Mouse (Mus musculus) neural tube, embryonic 10.5 days (tissue): Measurements from ENCODE around the gene Oas1d.
"Not testable (repeated sequence)": the region's sequence is repeated elsewhere in the genome, so short reads cannot be mapped to it uniquely, and the experiment has no call there.

Experiments
- DNase-seq: peaks from one replicate; pipeline ENCODE4 v3.0.0-alpha.2; 2017; ENCODE audit warnings: low spot score; ENCODE audit errors: extremely low spot score

Oas1d gene

DNA sequence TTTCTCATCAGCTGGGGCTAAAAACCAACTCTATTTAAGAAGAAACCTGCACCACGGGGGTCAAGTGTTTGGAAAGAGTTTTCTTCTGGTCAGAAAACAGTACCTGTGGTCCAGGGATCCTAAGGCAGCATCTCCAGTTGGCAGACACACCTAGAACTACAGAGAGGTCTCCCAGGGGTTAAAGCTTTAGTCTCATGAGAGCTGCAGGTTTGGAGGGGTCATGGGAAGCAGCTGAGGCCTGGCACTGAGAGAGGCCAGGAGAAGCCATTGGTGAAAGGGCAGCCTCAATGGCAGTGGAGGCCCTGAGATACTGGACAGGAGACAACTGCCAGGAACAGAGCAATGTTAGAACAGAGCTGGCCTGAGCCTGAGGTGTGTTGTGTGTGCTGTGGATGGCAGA, 13.7 kb upstream of the Oas1d start:
- DNase-seq: no peak

DNA sequence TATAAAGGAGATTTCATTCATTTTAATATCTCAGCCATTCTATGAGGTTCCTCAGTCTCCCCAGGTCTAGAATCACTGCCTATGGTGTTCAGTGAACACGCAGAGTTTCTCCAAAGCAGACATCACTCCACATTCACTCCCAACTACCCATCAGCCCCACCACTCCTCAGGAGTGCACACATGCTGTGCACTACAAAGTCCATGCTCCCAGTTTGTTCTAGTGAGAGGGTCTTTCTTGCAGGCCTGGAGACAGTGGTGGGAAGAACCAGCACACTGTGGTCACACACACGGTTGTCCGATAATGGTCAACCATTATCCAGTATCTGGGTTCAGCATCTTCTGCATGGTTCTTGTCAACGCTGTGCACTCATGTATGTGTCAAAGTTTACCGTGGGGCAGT, 12.3 kb upstream of the Oas1d start:
- no peak for DNase-seq

DNA sequence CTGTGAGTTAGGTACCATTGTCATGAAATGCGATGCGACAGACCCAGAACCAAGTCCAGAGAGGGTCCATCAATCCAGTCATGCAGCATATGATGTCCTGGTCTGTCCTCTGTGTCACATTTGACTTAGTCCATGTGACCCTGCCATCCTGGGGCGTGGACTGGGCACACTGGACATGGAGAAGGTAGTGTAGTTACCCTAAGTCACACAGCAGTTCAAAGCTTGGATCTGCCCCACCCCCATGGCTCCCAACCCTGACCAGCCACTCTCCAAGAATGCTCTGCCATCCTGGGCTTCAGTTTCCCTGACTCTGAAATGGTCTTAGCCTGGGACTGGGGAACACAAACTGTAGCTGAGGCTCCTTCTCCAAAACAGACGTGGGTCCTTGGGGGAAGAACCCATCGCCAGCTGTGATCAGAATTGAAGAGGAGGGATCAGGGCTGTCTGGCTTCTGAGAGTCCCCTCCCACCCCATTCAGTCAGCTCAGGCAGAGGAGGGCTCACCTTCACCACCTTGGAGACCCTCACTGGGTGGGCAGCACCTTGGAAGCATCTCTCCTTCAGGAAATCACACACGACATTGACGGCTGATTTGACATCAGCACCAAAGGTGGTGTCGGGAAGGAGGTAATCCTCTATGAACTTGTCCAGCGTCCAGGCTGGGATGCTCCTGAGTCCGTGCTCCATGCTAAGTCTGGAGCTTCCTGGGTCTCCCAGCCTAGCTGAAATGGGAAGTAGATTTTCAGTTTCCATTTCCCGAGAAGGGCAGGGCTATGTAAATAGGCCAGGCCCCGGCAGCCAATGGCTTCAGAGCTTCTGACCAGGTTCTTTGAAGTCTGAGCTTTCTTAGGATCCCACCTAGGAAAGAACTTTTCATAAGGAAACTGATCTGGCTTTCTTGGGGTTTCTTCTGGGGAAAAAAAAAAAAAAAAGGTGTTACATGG, 7.3 kb upstream of the Oas1d start, which contains the start of gene Oas1a:
TSS of gene Oas1a (minus strand) at position 731 of the 943 bp plus-strand sequence.
- not testable (repeated sequence) for DNase-seq

DNA sequence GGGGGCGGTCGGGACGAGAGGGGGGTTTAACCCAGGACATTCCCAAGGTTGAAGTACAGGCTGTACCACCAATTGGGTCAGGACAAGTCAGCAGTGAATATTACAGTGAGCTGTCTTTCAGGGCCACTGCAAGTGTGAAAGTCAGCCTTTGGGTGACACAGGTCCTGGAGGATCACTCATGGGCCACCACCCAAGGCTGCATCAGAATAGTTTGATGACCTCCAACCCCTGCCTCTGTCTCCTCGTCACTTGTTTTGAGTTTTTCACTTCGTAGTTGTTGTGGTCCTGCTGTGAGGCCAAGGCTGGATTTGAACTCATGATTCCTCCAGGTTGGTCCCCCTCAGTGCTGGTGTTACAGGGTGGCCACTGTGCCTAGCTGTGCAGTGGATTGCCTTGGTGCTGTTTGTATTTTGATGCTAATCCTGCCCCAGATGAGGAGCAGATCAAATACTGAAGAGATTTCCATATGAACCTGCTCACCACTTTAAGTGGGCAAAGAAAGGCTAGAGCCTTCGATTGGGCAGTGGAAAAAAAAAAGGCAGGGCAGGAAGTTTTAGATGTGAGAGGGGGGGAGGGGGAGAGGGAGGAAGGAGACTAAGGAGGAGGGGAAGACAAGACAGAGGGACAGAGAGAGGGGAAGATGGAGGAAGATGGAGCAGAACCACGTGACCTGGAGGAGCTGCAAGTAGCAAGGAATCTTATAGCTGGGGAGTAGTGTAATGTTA, 6.0 kb upstream of the Oas1d start:
- DNase-seq: no peak

DNA sequence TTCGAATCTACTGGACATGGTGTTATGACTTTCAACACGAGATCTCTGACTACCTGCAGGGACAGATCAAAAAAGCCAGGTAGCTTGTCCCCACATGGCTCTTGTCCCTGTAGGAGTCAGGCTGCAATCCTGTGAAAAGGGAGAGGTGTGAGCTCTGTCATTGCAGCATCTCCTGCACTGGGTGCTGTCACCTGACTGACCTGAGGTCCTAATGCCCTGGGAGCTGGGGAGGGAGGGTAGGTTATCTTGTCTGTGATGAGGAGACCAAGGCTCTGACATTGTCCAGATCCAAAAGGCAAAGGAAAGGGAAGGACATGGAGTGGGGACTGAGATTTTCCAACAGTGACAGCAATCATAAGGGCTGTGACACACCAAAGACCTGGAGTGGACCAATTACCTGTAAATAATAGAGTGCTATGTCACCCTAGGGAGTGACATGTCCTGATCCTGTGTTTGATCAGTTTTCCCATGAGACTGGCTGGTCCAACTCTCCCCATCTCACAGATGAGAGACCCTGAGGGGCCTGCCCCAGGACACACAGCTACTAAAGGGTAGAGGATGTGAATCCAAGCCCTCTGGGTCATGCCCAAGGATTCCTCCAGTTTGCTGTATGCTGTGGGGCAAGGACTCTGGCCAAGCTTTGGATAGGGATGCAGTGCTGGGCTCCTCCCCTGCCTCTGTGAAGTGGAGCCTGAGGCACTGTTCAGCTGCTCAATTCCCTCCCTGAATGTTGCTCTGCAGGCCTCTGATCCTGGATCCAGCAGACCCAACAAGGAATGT, 5.0 kb downstream of the Oas1d start:
- DNase-seq: not testable (repeated sequence)

DNA sequence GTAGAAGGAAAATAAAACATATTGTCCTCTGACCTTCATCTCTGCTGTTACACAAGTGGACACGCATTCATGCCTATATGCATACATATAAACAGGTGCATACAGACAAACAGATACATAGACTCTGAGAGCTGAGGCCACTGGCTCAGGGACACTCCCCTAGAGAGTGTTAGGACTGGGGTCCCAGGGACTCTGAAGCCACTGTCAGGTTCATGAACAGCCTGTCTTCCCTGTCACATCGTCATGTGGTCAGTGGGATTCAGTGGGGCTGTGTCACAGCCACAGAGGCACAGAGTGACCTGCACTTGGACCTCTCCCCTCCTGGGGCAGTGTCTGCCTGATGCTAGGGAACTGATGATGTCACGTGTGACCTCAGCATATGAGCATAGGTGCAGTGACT, 6.0 kb downstream of the Oas1d start:
- DNase-seq: no peak

DNA sequence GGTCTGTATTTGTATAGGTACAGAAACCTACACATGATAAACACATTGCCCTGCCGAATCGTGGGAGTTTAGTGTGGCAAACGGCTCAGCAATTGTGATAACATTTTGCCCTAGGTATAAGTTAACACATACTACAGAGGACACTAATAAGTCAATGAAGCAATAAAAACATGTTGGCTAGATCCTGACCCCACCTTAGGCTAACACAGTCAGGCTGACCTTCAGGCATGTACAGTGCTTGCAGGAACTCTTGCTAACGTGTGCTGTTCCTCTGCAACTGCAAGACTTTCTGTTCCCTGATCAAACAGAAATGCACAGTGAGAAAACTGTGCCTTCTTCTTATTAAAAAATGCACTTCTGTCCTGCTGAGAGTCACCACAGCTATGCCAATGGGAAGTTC, 9.6 kb downstream of the Oas1d start:
- DNase-seq: no peak

DNA sequence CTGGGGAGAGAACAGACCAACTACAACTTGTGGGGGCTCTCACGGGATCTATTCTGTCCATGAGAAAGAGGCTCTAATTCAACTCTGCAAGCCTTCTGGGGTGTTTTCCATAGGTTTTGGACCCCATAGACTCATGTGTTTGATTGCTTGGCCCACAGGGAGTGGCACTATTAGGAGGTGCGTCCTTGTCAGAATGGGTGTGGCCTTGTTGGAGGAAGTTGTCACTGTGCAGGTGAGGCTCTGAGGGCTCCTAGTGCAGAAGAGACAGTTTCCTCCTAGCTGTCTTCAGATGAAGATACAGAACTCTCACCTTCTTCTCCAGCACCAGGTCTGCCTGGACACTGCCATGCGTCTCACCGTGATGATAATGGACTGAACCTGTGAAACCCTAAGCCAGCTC, 10.2 kb downstream of the Oas1d start:
- not testable (repeated sequence) for DNase-seq

DNA sequence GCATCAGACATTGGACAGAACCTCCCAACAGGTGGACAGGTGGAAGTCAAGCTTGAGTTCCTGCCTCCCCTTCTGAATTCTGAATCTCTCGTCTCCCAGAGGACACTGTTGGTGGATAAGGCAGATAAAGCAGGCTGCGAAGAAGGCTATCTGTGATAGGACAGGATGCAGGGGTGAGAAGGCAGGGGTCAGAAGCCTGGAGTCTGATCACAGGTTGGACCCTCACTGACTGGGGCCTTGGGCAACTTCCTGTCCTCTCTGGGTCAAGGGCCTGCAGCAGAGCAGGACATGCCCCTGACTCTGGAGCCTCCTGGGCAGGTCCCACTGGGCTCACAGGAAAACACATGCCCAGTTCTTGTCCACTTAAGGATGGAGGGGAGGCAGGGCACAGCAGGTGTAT, 12.0 kb downstream of the Oas1d start:
- DNase-seq: not testable (repeated sequence)

DNA sequence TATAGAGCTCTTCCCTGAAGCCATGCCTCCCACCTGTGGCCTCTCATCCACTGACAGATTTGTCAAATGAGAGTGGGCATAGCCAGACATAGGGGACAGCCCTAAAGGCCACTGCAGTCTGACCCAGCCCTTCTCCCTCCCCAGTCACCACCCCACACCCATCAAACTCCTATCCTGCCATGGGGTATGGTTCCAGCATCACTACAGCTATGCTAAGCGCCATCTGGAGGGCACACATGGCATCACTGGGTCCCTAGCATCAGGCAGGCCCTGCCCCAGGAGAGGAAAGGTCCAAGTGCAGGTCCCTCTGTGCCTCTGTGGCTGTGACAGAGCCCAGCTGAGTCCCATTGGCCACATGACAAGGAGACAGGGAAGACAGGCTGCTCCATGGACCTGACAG, 12.7 kb downstream of the Oas1d start:
- no peak for DNase-seq

DNA sequence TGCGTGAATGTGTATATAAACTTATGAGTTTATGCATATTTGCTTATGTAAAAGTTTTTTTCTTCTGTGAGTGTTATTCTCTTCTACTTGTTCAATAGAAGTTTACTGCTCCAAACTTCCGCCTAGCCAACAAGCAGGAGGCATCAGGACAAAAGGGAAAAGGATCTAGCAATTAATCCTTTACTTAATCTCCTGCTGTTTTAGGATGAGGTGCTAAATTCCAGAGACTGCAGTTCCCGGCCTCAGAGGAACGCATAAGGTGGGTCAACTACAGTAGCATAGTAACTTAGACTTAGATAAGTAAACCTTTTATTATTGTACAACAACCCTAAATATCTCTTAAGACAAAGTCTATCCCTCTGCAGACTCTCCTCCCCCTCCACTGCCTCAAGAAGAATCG, 19.6 kb downstream of the Oas1d start:
- no peak for DNase-seq

DNA sequence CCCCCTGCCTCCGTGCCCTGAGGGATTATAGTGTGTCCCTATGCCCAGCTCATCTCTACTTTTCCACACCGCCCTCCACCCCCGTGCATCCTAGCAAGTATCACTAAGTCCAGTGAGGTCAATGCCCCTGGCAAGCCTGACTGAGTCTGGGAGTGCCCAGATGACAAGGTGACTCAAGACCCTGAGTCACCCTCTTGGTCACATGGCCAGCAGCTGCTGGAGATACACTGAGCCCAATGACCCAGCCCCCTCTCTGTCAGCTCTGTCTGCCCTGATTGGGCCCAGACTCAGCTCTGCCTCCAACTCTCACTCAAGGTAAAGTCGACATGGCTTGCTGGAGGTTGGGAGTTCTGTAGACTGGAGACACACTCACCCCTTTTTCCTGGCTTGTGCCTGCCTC, 23.5 kb downstream of the Oas1d start:
- no peak for DNase-seq

DNA sequence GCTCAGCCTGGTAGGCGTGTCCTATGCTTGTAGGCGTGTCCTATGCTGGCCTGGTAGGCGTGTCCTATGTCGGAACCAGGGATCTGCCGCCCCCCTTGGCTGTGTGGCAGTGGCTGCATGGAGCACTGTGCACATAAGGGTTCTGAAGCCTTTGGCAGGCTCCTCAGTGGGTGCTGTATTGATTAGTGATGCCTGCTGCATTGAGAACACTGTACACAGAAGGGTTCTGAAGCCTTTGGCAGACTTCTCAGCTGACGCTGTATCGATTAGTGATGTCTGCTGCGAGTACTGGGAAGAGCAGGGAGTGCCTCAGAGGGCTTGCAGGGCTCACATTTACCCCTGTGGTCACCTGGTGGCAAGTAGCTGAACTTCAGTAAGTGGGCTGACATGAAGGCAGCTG, 24.2 kb downstream of the Oas1d start:
- DNase-seq: no peak

DNA sequence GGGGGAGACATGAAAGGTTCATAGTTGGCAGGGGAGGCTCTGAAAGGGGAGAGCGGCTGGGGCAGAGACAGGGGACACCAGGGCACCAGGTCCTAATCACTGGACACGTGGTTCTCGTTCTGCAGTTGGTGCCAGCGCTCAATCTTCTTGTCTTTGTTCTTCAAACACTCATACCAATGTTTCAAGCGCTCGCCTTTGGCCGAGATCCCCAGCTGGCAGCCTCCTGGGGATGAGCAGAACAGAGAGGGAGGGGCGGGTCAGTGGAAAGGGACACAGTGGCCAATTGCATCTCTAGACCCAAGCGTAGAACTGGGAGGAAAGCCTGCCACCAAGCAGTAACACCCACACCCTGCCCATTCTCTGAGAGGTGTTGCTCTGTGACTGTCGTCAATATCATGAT, 27.7 kb downstream of the Oas1d start:
- DNase-seq: no peak

DNA sequence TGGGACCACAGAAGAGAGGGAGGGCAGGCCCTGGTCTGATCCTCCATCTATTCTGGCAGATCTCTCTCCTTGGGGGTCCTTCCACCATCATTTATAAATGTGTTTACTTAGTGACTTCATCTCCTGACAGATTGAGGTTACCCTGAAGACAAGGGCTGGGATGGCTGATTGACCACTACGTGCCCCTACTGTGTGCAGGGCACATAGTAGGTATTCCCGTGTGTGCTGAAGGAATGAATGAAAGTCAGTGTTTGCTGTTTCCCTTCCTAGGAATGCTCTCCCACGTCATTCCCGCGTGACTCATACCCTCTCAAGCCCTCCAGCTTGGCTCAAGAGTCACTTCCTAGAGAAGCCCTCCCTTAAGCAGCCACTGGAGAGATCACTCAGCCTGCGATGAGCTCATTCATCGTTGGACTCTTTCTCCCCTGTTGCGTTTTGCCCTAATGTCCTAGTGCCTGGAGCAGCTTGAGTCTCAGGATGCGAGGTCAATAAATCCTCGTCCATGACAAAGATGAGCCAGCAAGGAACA, 38.0 kb downstream of the Oas1d start:
- no peak for DNase-seq

DNA sequence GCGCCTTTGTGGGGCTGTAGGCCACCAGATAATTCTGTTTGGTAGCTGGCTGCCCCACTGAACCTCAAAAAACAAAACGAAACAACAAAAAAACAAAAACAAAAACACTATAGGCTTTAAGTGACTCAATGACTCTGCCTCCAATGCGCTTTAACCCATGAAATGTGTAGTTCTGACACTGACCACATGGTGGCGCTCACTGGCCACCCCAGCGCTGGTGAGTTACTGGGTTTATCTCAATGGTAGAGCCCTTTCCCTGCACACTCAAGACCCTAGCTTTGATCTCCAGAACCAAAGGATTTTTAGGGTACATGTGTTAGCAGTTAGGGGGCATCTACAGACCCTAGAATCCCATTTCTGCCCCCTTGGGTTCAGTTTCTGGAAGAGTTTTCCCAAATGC, 39.6 kb downstream of the Oas1d start:
- peak; percentile 67 for DNase-seq

DNA sequence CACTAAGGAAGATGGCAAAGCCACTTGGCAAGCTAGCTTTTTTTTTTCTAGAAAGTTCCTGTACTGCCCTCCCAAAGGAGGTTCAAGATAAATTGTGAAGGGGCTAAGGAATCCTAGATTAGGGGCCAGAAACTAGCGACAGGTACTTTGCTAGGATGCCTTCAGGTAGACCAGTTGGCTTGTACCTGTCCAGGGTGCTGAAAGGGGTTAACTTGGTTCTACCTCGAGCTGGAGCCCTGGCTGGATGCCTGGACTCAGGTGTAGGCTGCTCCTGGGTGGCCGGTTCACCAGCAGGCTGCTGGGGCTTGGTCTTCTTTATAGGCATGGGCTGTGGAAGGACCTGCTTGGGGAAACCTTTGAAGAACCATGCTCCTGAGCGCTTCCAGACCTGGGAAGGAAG, 46.7 kb downstream of the Oas1d start:
- no peak for DNase-seq

DNA sequence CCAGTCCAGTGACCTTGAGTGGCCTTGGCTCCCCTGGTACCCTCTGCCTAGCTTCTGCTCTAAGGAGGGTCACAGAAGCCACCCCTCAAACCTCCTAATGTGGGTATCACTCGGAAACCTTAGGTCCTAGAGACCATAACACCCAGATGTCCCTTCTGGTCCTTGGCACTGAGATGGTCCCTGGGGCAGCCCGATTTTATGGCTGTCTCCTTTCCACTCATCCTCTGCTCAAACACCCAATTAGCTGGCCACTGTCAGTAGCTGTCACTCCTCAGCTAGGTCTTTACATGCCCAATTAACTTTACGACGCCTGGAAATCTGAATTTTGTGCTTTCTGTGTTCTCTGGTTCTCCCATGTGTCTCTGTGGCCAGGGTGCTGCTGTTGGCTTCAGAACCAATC, 51.8 kb downstream of the Oas1d start:
- no peak for DNase-seq

DNA sequence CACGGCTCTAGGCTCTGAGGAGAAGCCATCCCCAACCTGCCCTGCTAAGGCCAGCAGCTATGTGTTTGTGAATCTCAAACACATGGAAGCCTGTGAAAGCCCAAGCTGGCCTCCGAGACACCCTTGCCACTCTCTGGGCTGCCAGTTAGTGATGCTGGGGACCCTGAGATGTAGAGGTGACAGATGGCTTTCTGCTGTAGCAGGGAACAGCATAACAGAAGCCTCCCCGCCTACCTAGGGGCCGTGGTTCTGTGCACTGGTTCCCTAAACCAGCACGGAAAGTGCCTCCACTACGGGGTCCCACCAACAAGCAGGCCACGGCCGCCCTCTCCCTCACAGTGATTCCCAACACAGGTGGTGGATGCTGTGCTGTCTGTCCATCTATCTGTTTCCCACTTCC, 52.6 kb downstream of the Oas1d start:
- no peak for DNase-seq

DNA sequence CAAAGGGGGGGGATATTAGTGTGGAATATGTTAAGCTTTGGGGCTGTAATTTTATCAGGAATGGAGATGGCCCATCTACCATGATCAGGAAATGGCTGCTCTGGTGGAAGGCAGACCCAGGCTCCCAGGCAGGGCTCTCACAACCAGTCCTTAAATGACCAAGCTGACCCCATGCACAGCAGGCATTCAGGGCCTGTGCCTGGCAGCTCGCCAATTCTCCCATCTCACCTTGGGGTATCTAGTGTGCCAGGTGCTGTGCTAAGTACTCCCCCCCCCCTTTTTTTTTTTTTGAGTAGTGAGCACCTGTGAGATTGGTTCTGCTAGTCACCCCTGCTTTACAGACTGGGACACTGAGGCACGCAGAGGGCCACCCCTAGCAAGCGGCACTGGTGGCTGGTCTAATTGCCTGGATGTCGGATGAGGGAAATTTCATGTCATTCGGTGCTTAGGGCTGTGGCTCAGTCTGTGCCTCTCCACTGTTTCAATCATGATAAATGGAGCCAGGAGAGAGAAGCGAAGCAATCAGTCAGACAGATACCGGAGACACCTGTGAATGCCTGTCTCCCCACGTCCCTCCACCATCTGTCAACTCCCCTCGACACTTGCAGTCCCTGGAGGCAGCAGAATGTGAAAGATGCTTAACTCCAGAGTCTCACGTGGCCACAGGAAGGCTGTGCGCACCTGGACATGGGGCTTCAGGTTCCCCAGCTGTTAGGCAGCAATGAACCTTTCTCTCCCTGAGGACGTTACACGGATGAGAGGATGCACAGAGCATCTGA, 53.2 kb downstream of the Oas1d start:
- DNase-seq: no peak

DNA sequence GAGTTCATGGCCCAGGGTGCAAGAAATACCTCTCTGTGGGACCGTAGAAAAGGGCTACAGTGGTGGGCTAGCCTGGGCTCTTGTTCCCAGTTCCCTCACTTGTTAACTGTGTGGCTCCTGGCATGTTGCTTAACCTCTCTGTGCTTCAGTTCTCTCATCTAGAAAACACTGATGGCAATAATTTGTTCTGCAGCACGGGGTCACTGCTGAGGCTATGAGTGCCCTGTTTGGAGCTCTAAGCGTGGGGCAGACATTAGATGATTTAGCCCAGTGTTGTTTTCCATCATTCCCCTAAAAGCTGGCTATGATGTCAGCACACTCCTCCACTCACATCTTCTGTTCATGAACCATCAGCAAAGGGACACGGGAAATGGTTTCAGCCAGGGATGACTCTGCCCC, 53.8 kb downstream of the Oas1d start:
- no peak for DNase-seq
